Mouse (Mus musculus) urinary bladder, postnatal 25 days (tissue): ENCODE measurements around the gene Zmat5.
"Not testable (repeated sequence)": the region's sequence is repeated elsewhere in the genome, so short reads cannot be mapped to it uniquely, and the experiment has no call there.

Source experiments
- DNase-seq: peaks from one replicate; pipeline ENCODE4 v3.0.0; 2022; ENCODE audit warnings: low spot score

The Zmat5 gene

DNA sequence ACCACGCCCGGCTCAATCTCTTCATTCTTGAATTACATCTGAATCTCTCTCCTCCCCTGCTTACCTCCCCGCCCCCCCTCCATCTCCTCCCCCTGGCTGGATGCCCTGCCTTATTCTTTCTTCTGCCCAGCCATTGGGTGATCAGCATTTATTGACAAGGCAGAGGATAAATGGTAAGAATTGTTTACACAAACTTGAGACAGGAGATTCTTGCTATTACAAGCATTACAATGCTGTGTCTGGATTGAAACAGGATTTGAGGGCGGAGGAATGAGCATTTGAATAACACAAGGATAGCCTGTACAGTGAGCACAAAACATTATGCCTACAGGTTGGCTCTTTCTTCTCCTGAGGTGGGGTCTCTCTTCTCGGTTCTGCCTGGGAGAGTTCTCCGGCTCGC lies 14.1 kb upstream of the Zmat5 start:
- DNase-seq = no peak

DNA sequence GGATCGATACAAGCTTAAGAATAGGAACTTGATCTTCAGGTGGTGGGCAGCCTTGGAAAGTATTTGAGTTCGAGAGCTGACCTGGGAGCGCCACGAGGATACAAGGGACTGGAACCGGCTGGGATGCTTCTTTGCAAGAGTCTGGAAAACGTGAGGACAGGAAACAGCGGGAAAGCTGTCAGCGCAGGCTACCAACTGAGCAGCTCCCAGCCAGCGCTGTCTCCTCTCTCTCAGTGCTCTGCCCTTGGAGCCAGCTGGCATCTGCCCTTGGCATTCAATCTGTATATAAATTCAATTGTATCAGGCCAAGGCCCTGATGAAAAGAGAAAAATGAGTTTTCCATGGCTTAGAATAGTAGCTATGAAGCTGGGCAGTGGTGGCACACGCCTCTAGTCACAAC lies 13.3 kb upstream of the Zmat5 start:
- no peak for DNase-seq

DNA sequence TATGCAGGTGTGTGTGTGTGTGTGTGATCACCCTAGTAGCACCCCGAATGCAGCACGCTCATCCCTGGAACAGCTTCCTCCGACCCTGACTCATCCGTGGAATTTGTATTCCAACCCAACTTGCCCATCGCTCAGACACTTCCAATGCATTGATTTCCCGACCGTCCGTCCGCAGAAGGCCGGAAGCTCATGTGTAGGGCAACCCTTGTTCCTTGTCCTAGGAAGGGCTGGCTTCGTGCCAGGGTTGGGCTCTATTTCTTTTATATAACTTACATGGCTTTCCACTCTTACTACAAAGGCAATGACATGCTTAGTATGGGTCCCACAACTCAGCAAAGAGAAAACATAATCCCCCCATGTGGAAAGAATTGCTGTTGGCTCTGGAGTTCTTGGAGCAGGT lies 12.3 kb upstream of the Zmat5 start:
- DNase-seq = no peak

DNA sequence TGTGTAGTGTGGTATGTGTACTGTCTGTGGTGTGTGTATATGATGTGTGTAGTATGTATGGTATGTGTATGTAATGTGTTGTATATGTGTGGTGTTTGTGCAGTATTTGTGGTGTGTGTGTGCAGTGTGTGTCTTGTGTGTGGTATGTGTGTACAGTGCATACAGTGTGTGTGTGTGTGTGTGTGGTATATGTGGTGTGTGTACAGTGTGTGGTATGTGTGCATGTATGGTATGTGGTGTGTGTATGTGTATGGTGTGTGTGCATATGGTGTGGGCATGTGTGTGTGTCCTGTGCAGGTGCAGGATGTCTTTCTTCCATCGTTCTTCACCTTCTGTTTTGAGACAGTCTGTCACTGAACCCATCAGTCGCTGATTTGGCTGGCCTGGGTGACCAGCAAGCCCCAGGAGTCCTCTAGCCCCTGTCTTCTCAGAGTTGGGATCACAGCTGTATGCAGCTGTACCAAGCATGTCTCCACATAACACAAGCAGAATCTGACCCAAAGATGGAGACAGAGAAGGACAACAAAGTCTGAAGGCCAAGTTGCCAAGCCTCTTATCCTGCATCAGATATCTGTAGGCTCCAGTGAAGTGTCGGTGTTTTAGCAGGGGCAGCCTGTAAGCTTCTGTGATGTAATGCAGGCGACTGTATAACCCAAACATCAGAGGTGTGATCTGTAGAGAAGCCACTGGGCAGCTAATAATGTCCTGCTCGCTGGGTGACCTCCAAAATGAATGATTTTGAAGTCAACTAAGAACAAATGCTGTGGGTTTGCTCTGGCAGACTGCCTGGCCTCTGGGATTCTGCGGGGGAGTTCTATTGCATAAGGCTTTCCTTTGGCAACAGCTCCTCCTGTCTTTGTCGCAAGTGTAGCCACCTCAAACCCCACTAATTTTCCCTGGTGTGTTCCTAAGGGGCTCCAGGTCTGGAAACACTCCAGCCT lies 7.2 kb upstream of the Zmat5 start:
- DNase-seq = peak; percentile 61

DNA sequence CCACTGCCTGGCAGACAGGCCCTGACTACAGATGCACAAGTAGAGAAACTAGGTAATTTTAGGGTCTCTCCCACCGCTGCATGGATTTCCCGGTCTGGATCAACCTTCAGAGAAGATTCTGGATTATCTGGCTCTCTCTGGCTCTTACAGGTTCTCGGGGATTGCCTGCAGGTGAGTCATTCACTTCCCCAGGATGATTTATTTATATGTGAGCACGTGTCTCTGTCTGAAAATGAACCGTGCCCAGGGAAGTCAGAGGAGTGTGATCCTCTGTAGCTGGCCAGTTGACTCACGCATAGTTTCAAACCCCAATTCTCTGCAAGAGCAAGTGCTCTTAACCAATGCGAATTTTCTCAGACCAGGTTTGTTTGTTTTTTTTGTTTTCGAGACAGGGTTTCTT lies 3.8 kb upstream of the Zmat5 start:
- DNase-seq = no peak

DNA sequence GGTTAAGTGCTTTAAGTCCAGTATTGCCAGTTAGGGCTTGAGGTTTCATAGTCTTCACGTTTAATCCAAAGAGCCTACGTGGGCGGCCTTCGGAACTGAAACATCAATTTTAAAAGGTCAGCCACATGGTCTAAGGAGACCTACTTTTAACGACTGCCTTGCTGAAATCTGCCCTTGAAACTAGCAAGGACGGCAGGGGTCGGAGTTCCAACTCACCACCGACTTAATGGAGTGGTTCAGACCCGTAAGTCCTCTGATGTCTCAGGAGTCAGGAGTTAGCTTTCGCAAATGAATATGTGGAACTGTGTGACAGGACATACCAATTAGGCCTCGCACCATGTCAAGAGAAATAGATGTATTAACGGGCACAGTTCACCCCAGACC lies 798 bp upstream of the Zmat5 start:
- no peak for DNase-seq

DNA sequence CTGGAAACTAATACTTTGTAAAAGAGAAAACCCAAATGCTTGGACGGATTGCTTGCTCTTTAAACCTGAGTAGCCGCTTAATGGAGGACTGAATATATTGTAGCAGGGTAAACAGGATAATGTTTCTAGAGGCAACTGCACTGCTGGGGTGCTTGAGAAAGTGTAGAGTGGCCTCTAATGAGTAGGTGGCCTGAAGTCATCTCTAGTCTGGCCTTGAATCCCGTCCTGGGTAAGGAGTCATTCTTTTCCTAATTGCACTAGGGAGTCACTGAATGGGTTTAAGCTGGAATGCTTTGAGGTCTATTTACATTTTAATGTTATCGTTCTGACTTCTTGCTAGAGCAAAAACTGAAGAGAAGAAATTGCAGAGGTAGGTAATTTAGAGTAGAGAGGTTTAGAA lies 700 bp downstream of the Zmat5 start:
- no peak for DNase-seq

DNA sequence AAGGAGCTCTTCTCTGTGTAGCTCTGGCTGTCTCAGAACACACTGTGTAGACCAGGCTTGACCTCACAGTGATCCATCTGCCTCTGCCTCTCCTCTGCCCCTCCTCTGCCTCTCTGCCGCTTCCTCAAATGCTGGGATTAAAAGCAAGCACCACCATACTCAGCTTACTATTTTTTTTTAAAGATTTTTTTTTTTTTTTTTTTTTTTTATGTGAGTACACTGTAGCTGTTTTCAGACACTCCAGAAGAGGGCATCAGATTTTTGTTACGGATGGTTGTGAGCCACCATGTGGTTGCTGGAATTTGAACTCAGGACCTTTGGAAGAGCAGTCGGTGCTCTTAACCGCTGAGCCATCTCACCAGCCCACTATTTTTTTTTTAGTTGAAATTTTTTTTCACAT lies 5.7 kb downstream of the Zmat5 start:
- DNase-seq = not testable (repeated sequence)

DNA sequence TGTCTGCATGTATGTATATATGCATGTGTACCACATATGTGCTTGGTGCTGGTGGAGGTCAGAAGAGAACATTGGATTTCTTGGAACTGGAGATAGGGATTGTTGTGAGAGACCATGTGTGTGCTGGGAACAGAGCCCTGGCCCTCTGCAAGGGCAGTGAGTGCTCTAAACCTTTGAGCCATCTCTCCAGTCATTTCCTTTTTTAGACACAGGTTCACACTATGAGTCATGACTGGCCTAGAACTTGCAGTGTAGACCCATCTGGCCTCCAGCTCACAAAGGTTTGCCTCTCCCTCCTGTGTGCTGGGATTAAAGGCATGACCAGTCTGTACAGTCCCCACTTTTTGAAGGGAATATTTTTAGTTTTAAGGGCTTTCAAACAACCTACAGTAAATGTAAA lies 8.3 kb downstream of the Zmat5 start:
- no peak for DNase-seq

DNA sequence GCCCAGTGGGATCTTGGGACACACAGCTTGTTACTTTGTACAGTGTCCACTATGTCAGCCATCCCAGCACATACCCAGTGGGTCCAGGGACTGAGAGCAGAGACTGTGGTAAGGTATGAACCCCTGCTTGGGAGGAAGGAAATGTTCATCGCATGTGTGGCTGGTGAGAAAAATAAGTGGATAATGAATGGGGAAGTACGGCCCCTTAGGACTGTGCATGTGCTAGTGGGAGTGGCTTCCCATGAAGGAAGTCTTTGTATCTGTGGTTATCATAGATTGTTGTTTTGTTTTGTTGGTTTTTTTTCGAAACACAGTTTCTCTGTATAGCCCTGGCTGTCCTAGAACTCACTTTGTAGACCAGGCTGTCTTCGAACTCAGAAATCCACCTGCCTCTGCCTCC lies 10.2 kb downstream of the Zmat5 start:
- no peak for DNase-seq

DNA sequence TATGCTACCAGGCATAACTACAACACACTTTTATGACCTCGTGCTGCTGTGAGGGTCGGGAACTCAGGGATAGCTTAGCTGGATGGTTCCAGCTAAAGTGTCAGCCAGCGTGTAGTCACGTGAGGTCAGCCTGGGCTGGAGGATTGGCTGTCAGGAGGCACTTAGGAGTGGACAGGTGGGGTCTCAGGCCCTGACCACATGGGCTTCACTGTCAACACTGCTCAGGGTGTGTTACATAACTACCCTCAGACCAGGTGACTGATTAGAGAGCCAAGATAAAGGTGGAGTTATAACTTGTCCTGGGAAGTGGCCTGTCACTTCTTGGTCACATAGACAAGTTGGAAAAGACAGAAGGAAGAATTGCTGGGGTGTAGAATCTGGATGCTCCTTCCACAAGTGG lies 11.1 kb downstream of the Zmat5 start:
- DNase-seq = no peak

DNA sequence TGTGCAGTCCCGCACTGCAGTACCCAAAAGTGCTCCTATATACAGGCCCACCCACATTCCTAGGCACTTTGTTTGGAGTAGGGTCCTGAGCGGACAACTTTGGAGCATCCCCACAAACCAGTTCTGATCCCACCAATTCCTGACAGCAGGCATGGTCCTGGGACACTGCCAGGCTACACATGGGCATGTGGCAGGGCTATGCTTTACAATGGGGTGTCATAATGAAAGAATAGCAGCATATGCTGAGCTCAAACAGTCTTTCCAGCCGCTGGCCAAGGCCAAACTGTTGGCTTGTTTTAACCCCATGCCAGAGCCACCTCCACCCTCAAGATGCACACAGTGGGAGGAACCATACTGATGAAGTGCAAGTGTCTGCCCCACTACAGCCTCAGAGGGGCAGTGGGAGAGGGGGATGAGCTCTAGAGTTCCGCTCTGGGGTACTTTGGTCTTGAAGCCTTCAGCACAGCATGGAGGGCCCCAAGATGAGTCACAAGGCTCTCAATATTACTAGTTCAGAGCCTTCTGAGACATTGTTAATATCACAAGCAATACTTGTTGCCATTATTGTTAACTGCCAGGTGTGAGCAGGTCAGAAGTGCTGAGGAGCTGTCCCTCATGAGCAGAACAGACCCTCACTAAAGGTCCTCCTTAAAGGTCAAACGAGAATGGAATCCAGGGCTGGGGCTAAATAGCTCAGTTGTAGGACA lies 12.2 kb downstream of the Zmat5 start:
- no peak for DNase-seq

DNA sequence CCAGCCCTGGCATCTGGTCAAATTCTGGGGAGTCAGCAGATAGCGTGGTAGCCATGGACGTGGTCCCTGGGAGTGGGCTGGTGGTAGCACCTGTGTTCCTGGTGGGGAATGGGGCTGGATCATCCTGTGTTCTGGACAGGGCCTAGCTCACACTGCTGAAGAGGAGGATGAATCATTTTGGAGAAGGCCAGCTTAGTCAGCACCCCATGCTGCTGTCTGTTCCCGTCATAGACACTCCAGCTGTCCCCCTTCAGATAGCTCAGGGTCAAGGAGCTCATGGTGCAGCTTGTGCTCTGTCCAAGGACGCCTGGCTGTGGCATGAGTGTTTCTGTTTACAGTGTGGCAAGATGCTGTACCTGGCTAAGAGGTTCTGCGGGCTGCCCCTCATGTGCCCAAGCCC lies 14.1 kb downstream of the Zmat5 start:
- no peak for DNase-seq

DNA sequence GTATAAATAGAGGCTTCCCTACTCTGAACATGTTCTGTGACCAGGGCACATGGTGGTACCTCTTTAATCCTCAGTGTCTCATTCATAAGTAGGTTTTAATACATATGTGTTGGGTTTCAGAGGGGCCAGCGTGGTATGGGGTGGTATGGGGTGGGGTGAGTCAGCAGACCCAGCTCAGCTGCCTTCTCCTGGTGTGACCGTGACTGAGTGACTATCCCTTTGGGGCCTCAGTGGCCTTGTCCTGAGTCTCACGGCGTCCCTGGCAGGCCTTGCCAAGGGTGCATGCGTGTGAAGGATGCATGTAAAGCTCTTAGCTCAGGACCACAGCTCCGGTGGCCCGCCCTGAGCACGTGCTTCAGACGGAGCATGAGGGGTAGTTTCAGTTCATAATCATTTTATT lies 15.5 kb downstream of the Zmat5 start:
- no peak for DNase-seq

DNA sequence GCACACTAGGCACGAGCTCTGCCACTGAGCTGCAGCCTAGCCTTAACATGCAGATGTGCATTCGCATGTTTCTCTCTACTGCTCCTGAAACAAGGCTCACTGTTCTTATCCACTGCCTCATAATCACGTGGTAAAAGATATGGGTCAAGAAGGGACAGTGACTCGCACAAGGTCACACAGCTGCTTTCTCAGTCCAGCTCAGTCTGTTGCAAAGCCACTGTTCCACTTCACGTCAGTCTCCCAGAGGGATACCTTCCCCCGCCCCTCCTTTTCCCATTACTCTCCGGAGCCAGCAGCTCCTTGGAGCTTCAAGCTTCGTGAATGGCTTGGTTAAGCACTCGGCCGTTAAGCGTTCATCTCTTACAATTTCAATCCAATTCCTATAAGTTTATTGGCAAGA lies 15.9 kb downstream of the Zmat5 start:
- DNase-seq = no peak

DNA sequence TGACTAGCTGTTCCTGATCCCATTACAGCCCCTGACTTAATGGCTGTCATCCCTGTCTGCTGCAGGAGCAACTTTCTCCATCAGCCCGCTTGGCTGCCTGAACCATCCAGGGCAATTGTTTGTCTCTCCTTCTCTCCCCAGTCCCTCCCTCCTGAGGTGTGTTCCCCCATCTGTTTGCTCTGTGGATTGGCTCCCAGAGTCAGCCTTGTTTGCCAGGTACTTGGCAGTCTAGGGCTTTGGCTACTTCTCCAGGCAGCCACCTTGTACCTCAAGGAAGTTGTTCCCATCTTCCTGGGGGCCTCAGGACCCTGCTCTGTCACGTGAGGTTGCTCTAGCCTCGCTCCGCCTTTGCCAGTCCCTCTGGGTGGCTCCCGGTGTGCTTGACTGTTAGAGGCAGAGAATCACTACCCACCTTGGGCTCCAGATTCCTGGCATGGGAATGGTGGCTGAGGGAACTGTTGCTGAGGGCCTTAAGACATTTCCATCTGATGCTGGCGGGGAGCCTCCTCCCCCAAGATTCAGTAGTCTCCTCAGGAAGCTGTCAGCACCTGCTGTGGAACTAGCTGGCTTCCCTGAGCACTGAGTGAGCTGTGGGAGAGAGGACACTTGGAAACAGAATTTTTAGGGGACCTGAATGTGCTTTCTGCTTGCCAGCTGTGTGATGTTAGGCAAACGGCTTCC lies 16.6 kb downstream of the Zmat5 start:
- DNase-seq = no peak

DNA sequence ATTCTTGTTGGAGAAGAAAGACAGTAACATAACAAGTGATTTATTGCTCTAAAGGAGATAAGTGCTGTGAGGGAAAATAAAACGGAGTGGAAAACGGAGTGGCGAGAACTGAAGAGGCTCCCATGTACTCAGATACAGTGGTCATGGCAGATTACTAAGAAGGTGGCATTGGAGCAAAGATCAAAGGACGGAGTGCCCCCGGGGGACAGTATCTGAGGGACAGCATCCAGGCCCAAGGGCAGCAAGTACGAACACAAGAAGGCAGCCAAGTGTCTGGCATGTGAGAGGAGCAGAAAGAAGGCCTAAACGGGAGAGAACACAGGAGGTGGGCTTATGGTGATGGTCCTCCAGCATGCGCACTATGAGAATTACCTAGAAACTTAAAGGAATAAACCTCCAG lies 17.2 kb downstream of the Zmat5 start:
- DNase-seq = no peak

DNA sequence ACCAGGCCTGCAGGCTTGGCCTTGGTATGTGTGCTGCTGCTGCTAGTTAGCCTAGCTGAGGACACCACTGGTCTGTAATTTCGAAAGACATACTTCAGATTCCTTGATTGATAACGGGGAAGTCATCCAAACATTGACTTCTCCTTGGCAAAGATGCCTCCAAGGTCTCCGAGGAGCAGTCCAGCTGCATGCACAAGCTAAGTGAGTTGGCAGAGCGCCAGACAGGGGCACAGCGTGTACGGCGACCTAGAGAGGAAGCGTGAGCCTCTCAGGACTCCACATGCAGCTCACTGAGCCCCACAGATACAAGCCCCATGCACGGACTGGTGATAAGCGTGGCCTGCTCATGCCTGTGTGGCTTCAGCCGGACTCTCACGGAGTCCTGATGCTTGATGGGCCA lies 25.1 kb downstream of the Zmat5 start:
- DNase-seq = peak; percentile 65

DNA sequence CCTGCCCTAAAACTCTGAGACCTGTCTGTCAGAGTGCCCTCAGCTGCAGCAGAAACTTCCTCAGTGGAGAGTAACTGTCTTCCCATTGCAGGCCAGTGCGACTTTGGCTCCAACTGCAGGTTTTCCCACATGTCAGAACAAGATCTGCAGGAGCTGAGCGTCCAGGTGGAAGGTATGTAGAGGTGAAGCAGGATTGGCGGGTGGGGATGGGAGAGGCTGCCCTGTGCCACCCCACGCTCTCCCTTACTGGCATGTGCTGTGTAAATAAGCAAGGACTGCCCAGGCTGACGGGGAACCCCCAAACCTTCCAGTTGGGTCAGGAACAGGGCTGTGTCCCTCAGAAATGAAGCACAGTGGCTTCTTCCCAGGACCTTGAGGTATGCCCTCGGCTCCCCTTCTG lies 25.6 kb downstream of the Zmat5 start:
- DNase-seq = no peak

DNA sequence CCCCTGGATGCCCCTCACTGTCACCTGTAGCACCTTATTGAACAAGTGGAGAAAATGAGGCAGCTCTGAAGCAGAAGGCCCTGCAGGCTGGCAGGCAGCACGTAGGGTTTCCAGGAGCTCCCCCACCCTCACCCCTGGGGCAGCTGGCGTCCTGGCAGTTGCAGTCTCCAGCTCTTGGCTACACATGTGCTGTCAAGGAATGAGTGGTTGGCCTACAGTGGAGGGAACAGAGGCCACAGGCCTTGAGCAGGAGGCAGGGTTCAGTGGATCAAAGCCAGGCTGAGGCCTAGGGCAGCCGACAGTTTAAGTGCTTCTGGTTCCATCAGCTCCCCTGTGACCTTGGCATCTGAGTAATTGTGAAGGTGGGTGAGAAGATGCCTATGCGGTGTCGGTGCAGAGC lies 26.4 kb downstream of the Zmat5 start:
- no peak for DNase-seq

DNA sequence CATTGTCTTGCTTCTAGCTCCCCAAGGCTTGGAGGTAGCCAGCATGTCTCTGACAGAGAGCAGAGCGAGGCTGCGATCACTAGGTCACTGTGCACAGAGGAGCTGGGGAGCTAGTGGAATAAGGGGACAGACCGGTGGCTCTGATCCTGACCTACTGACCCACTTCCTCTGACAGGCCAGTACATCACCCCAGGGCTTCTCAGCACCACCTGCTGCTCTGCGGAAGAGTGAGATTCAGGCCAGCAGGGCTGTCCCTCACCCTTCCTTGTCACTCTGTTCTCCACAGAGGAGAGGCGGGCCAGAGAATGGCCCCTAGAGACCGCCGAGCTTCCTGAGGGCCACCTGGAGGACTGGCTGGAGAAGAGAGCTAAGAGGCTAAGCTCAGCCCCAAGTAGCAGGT lies 27.3 kb downstream of the Zmat5 start:
- DNase-seq = no peak

DNA sequence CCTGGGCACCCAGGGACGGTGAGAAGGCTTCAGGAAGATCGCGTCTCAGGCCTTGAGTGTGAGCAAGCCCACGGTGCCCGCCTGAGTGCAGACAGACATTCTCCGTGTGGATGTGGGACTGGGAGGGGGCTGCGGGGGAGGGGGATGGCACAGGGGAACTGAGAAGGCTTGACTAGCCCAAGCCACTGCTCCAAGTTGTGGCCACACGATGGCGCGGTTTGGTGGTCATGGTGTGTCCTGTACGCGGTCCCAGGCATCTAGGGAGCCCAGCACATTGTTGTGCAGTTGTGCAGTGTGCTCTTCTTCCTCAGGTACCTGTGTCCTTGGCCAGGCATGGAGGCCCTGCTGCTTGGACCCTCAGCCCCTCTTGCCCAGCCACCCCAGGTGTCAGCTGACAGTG lies 29.7 kb downstream of the Zmat5 start:
- no peak for DNase-seq

DNA sequence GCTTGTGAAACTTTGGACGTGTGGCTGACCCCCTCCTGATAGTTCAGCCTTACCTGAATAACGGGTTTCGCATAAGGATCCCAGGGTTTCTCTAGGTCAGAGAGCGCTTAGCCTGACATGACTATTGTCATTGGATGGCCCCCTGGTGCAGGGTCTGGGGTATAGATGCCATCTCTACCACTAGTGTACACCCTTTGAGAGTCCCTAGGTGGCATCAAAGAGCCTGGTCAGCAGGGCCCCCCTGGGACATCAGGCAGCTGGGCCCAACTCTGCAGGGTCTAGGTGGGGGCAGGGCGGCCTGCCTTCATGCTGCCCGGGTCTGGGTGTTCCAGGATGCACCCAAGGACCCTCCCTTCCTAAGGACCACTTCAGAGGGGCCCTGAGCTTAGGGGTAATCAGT lies 31.9 kb downstream of the Zmat5 start:
- no peak for DNase-seq
